Mouse (Mus musculus): Measurements from ENCODE around the gene Ctso.

Ctso gene

DNA sequence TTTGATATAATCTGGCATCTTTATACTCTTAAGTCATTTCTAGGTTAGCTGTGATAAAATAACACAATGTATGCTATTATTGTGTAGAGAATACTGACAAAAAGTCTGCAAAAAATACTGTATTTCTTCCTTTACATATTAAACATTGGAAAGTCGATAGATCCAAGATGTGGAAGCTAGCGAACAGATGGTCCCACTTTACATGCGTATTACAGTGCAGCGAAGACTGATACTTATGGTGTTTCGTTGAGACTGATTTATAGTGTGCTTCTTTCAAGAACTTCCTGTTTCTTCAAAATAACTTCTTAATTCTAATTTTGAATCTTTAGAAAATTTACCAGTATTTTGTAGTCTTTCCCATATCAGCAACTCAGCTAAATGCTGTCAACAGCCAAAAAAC is 25.1 kb downstream of the Ctso start:
- DNase-seq: no peak

GRCm38 (mm10) chr3:81961336-81961735 is 28.9 kb downstream of the Ctso start:
- no peak for DNase-seq

DNA sequence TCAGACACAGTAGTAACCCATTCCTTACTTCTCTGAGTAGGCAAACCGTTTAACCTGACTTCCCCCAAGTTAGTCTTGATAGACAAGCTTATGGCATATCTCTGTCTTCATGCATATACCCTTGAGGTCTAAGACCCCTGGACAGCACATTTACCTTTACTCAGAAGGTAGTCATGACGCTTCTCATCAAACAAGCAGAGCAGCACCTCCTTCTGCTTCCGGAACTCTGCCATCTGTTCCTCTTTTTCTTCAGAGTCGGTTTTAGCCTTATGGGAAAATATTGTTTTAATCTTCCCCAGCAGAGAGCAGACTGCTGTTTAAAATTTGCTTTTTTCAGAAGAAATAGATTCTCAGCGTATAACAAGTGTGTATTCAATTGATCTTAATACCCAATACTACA is 31.4 kb downstream of the Ctso start:
- no peak for DNase-seq

GRCm38 (mm10) chr3:81964596-81964995 is 32.2 kb downstream of the Ctso start:
- peak; percentile 40 for DNase-seq

DNA sequence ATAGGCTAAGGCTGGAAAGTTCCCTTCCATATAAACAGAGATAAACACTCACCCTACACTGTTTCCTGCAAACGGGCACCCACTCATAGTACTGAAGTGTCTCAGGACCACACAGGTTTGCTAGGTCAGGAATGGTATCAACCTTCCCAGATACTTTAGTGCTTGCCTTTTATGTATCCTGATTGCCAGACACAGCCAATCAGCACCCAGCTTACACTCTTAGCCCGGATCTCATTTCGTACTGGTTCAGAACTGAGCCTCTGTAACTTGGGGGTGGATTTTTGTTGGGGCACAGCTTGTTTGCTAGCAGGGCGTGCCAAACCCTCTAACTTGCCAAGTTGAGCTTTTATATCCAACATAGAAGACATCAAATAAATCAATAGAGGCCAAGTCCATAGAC is 43.2 kb downstream of the Ctso start:
- peak; percentile 71 for DNase-seq

DNA sequence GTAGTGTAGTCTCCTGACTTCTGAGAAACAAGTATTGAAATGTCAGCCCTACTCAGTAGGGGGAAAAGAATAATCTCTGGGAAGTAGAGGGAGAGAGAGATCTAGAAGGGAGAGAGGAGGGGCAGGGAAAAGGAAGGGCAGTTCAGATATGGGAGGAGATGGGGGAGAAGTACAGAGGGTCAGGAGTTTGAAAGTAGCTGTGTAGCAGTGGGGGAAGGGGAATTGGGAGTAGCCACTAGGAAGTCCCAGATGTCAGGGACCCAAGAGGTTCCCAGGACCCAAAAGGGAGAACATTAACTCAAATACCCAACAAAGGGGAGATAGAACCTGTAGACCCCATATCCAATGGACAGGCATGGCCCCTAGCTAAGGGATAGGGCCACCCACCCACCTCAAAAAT is 43.7 kb downstream of the Ctso start, which contains the start of gene Tdo2:
Gene Tdo2 (minus strand): TSS at position 101 of the 400 bp plus-strand sequence.
- DNase-seq: no peak

GRCm38 (mm10) chr3:81981576-81981975 is 49.2 kb downstream of the Ctso start:
- DNase-seq: no peak

DNA sequence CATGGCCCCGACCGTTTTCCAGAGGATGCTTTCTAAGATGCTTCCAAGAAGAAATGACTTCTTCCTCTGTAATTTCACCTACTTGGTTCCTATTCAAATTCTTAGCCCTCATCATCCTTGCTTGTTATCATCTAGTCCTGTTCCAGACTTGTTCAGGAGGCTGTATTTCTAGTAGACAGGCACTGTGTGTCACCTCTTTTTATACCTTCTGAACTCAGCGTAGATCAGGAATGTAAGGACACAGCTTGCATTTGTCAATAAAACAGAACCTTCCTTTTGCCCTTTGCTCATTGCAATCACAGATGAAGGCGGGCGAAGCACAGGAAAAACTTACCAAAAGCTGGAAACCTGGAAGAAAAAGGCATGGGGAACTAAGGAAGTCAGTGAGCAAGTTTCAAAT is 49.6 kb downstream of the Ctso start, which contains the start of gene Asic5:
Gene Asic5 (plus strand): TSS at position 301 of the 400 bp plus-strand sequence.
- no peak for DNase-seq

- DNase-seq: no peak
These were observed 50.9 kb downstream of the Ctso start for GRCm38 (mm10) chr3:81983120-81983895.

- DNase-seq: peak; percentile 34
These were observed 52.7 kb downstream of the Ctso start for GRCm38 (mm10) chr3:81985100-81985499.

GRCm38 (mm10) chr3:81986103-81986502 is 53.7 kb downstream of the Ctso start:
- no peak for DNase-seq

GRCm38 (mm10) chr3:81987628-81988027 is 55.2 kb downstream of the Ctso start:
- DNase-seq: no peak

GRCm38 (mm10) chr3:81989692-81990141 is 57.3 kb downstream of the Ctso start:
- no peak for DNase-seq

GRCm38 (mm10) chr3:81990531-81990930 is 58.1 kb downstream of the Ctso start:
- DNase-seq: no peak

DNA sequence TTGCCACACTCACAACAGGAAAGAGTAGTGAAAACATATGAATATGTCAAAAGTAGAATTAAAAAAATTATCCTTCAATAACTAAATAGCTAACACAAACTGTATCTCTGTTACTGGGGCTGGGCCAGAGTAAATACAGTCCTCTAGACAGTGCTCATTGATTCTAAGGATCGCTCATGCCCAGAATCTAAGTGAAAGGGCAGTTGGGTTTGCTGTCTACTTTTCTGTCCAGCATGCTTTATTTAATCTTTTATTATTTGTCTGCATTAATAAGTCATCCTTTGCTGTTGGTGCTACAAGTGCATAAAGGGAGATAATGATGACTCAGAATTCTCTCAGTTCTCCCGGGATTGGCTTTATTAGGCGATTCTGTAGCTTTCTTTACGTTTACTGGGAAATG is 63.0 kb downstream of the Ctso start:
- no peak for DNase-seq

DNA sequence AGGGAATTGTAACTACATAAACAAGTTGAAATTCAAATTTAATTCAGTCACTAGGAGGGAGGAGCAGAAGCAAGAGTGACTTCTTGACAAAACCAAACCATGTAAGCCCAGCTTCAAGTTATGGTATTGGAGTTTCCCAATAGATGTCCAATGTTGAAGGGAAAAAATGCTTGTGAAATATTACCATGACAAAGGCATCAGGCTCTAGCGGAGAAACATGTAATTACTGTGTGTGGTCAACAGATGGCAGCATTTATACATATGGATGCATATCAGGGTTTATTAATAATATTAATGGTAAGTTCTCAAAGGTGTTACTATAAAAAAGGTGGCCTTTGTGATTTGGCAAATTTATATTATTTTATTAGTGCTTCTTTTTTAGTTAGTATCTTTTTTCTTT is 63.6 kb downstream of the Ctso start:
- DNase-seq: peak; percentile 45
